Mouse (Mus musculus): ENCODE data around the gene Olfr145.

Gene Olfr145

DNA sequence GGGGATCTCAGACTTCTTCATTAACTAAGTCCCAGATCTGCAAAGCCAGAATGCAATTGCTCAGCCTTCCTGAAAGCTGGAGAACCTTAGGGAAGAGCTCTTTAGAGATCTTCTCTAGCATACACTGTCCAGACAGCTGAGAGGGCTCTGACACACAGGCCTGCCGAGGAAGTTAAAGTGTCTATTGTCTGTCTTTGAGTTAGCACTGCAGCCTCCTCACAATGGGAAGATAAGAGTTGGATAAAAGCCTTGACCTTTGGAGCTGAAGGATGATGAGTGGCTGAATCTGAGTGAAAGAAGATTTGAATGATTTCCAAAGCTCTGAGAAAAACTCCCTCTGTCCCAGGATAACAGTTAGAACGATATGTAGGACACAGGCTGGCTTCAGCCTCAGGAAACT lies at the start of gene Olfr145:
Olfr145 (plus strand) TSS at position 64 of the 400 bp plus-strand sequence.
- no peak for DNase-seq (ENCODE audit: low read depth in 1 of 2, low spot score in 2 of 2)

DNA sequence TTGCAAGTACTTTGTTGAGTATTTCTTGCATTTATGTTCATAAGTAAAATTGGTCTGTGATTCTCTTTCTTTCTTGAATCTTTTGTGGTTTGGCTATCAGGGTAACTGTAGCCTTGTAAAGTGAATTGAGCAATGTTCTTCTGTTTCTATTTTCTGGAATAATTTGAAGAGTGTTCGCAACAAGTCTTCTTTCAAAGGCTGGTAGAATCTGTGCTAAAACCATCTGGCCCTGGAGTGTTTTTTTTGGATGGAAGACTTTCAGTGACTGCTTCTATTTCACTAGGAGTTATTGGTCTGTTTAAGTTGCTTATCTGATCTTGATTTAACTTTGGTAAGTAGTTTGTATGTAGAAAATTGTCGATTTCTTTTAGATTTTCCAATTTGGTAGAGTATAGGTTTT lies 47.3 kb upstream of the Olfr145 start:
- no peak for DNase-seq (ENCODE audit: low read depth in 1 of 2, low spot score in 2 of 2)

DNA sequence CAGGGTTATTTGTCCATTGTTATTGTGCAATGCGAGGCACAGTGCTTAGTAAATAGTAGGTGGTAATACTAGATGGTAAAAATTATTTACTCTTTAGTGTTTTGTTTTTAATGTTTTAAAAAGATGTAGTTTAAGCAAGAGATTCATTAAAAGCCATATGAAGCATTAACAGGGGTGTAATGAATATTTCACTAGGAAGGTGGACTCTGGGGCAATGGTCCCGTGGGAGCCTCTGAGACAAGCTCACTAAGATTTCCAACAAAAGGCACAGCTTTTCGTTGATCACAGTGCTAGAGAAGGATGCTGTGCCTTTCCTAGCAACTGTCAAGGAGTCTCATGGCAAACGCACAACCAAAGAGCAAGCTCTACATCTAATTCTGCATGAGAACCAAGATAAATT lies 42.6 kb upstream of the Olfr145 start, which contains the start of gene Olfr877:
Olfr877 (plus strand) TSS at position 301 of the 400 bp plus-strand sequence.
- DNase-seq (ENCODE audit: low read depth in 1 of 2, low spot score in 2 of 2): no peak

- no peak for DNase-seq (ENCODE audit: low read depth in 1 of 2, low spot score in 2 of 2)
Observed at GRCm38 (mm10) chr9:37863325-37863724, 33.2 kb upstream of the Olfr145 start.

GRCm38 (mm10) chr9:37870246-37870645 lies 26.3 kb upstream of the Olfr145 start:
- no peak for DNase-seq (ENCODE audit: low read depth in 1 of 2, low spot score in 2 of 2)

GRCm38 (mm10) chr9:37871097-37871496 lies 25.4 kb upstream of the Olfr145 start:
- DNase-seq (ENCODE audit: low read depth in 1 of 2, low spot score in 2 of 2): no peak

DNA sequence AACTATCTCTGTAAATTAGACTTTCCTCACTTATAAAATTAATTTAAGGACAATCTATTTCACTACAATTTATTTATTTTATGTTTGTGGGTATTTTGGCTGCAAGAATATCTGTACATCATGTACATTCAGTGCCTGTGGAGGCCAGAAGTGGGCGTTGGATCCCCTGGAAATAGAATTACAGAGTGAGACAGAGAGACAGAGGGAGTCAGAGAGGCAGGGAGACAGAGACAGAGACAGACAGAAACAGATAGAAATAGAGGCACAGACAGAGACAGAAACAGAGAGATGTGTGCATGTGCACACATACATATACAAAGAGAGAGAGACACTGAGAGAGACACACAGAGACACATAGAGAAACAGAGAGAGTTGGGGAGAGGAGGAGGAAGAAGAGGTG lies 25.0 kb upstream of the Olfr145 start:
- no peak for DNase-seq (ENCODE audit: low read depth in 1 of 2, low spot score in 2 of 2)

DNA sequence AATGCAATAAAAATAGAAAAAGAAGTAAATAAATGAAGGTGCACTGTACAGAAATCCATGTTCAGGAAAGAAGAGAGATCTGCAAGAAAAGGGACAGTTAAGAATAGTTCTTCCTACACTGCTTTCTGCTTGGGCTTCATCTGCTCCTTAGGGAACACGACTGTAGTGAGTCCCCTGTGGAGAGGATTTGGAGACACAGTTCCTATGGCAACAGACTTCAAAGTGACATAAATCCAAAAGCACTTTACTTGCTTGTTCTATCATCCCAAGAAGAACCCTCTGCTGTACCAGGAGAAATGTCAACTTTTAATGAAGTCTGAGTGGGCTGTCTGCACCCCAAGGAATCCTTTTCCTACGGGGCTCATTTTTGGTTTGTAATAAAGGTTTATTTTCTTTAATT lies 5.6 kb upstream of the Olfr145 start:
- DNase-seq (ENCODE audit: low read depth in 1 of 2, low spot score in 2 of 2): no peak

DNA sequence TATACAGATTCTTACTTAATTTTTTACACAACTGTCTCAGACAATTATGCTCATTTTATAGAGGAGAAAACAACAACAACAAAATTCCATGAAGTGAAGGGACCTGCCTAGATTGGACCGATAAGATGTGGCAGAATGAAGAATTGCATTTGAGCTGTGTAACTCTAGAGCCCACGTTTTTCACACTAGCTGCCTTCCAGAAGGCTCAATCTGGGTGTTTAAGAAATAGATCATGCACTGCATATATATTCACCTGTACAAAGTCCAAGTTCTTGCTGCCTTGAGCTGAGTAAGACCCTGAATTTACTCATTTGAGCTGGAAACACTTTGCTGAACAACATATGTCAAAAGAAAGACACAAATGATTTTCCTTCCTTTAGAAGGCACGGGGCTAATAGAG lies 9.0 kb downstream of the Olfr145 start:
- DNase-seq (ENCODE audit: low read depth in 1 of 2, low spot score in 2 of 2): no peak

DNA sequence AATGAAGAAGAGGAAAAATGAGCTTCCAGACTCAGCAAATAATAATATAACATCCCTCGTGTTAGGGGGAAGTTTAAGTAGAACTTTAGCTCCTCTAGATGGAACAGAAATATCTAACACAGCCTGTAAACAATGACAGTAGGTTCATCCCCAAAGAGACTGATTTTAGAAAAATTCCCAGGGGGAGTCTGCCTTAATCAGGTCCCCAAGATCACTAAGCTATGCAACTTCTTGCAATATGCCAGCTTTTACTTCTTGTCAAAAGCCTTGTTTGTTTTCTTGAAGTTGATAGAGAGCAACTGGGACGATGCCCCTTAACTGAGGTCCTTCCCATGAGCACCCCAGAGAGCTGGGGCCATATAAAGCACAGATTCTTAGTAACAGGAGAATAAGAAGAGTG lies 21.0 kb downstream of the Olfr145 start, which contains the start of gene Olfr878:
Olfr878 (plus strand) TSS at position 301 of the 400 bp plus-strand sequence.
- no peak for DNase-seq (ENCODE audit: low read depth in 1 of 2, low spot score in 2 of 2)

DNA sequence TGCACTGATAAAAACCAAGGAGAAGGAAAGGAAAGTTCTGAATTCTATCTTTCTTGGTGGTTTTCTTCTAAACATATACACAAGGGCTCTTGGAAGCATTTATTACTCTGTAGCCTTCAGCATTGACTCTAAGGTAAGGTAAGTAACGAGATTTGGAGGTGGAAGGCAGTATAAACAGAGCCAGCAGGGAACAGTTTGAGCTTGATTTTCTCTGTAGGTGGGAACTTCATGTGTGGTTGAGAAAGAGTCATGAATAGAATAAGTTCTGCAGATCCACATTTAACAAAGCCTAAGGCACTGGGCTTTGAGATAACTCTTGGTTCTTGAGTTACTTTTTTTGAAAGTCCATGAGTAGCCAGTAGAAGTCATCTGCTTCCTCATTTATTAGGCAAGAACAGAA lies 21.5 kb downstream of the Olfr145 start:
- DNase-seq (ENCODE audit: low read depth in 1 of 2, low spot score in 2 of 2): no peak

GRCm38 (mm10) chr9:37924194-37924593 lies 27.7 kb downstream of the Olfr145 start:
- no peak for DNase-seq (ENCODE audit: low read depth in 1 of 2, low spot score in 2 of 2)

- no peak for DNase-seq (ENCODE audit: low read depth in 1 of 2, low spot score in 2 of 2)
Observed at GRCm38 (mm10) chr9:37925445-37925844, 28.9 kb downstream of the Olfr145 start.

- DNase-seq (ENCODE audit: low read depth in 1 of 2, low spot score in 2 of 2): no peak
Observed at GRCm38 (mm10) chr9:37926019-37927013, 29.8 kb downstream of the Olfr145 start.

GRCm38 (mm10) chr9:37932519-37932918 lies 36.0 kb downstream of the Olfr145 start:
- DNase-seq (ENCODE audit: low read depth in 1 of 2, low spot score in 2 of 2): no peak

DNA sequence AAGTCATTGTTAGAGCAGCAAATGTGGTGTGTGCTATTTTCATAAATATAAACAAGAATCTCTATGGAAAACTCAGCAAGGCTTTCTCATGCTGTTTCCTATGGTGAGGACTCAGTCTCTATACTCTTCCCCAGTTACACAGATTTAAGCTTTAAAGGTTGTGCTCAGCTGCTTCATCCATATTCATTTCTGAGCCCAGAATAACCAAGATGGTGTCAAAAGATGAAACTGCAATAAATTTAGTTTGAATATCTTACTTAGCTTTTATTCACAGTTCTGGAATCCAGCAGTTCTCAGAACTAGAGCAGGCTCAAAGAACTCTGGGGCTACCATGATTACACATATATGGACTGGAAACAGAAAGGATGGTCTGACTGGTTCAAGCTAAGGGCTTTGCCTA lies 37.6 kb downstream of the Olfr145 start:
- no peak for DNase-seq (ENCODE audit: low read depth in 1 of 2, low spot score in 2 of 2)

- DNase-seq (ENCODE audit: low read depth in 1 of 2, low spot score in 2 of 2): no peak
Observed at GRCm38 (mm10) chr9:37941167-37941566, 44.6 kb downstream of the Olfr145 start.

Measured in monocyte, adult 2 months (primary cell).